Mouse (Mus musculus): ENCODE measurements around the gene Ermp1.

DNA sequence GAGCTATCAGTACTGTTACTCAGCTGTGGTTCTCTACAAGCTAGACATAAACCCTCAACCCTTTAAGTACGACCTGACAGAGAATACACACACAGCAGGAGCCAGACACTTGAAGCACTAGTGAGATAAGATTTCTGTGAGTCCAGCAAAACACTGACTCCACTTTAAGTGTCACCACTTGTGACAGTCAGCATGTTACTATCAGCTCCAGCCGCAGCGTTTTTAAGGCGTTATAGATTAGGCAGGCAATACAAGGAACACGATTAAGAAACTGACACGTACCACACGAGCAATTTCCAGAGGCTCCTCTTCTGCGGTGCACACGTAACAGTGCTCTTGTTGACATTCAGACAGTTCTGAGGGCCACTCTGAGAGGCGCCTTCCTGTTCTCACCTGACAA is 37.3 kb downstream of the Ermp1 start:
- TF ChIP-seq TAL1 (IDR thresholded peaks at IDR 0.05; ENCODE audit: low read length) (no peak; the same call in 2 of the 3 replicates), GATA1 (IDR thresholded peaks at IDR 0.05; ENCODE audit: low read length) (peak; percentile 31; the same call in 1 of the 2 replicates)

Data from erythroblast, embryonic 14.5 days (primary cell).